Mouse (Mus musculus): Measurements from ENCODE around the gene Olfr237-ps1. TPM values are rescaled to one million over a fixed set of nuclear protein-coding genes. Genes with fewer than 3 reads are reported as not detected.
A peak's percentile ranks its signal among the peaks of the same experiment; 100 is the strongest.
"Not testable (repeated sequence)": the region's sequence is repeated elsewhere in the genome, so short reads cannot be mapped to it uniquely, and the experiment has no call there.

The Olfr237-ps1 gene
- polyA plus RNA-seq (2017; shearing (Covaris generic)): under 1 TPM in 1 of 3 experiments, not detected in 2; 0.17 TPM

- not testable (repeated sequence) for ATAC-seq
Observed at GRCm38 (mm10) chr6:43146267-43146666, at the start of gene Olfr237-ps1. Gene Olfr237-ps1 (plus strand): TSS chr6:43146567.

- ATAC-seq: not testable (repeated sequence)
Observed at GRCm38 (mm10) chr6:43106069-43106468, 40.3 kb upstream of the Olfr237-ps1 start, which contains the start of gene Olfr441. Gene Olfr441 (plus strand): TSS chr6:43106369.

GRCm38 (mm10) chr6:43159502-43159901 is 13.1 kb downstream of the Olfr237-ps1 start:
- no peak for ATAC-seq

- no peak for ATAC-seq
Observed at GRCm38 (mm10) chr6:43162982-43163381, 16.6 kb downstream of the Olfr237-ps1 start, which contains the start of gene Olfr437. Gene Olfr437 (plus strand): TSS chr6:43163282.

GRCm38 (mm10) chr6:43167246-43167645 is 20.9 kb downstream of the Olfr237-ps1 start:
- no peak for ATAC-seq

GRCm38 (mm10) chr6:43171840-43172239 is 25.5 kb downstream of the Olfr237-ps1 start, which contains the start of gene Olfr13:
Gene Olfr13 (plus strand): TSS chr6:43172140.
- ATAC-seq: no peak

GRCm38 (mm10) chr6:43178129-43178528 is 31.8 kb downstream of the Olfr237-ps1 start:
- ATAC-seq: no peak

- no peak for ATAC-seq
Observed at GRCm38 (mm10) chr6:43178584-43179501, 32.5 kb downstream of the Olfr237-ps1 start.

GRCm38 (mm10) chr6:43190986-43191385 is 44.6 kb downstream of the Olfr237-ps1 start:
- ATAC-seq: no peak

- no peak for ATAC-seq
Observed at GRCm38 (mm10) chr6:43196781-43197180, 50.4 kb downstream of the Olfr237-ps1 start, which contains the start of gene Olfr435. Gene Olfr435 (plus strand): TSS chr6:43197146.

GRCm38 (mm10) chr6:43198094-43198493 is 51.7 kb downstream of the Olfr237-ps1 start:
- peak; percentile 82 for ATAC-seq

GRCm38 (mm10) chr6:43202786-43203185 is 56.4 kb downstream of the Olfr237-ps1 start:
- ATAC-seq: no peak

GRCm38 (mm10) chr6:43205355-43205754 is 59.0 kb downstream of the Olfr237-ps1 start:
- ATAC-seq: no peak

Other genes with a start within 250 kb of the Olfr237-ps1 start
- not detected for gene Olfr447, start 237.7 kb upstream of the Olfr237-ps1 start, polyA plus RNA-seq (2017; shearing (Covaris generic))
- gene Olfr446, start 225.2 kb upstream of the Olfr237-ps1 start, polyA plus RNA-seq (2017; shearing (Covaris generic)): not detected
- not detected for gene Olfr444, start 197.5 kb upstream of the Olfr237-ps1 start, polyA plus RNA-seq (2017; shearing (Covaris generic))
- not detected for gene Olfr441, start 40.2 kb upstream of the Olfr237-ps1 start, polyA plus RNA-seq (2017; shearing (Covaris generic))
- not detected for gene Olfr437, start 16.7 kb downstream of the Olfr237-ps1 start, polyA plus RNA-seq (2017; shearing (Covaris generic))
- gene Olfr13, start 25.6 kb downstream of the Olfr237-ps1 start, polyA plus RNA-seq (2017; shearing (Covaris generic)): not detected
- gene Olfr435, start 50.6 kb downstream of the Olfr237-ps1 start, polyA plus RNA-seq (2017; shearing (Covaris generic)): not detected
- not detected for gene Olfr434, start 66.5 kb downstream of the Olfr237-ps1 start, polyA plus RNA-seq (2017; shearing (Covaris generic))
- not detected for gene Olfr47, start 85.0 kb downstream of the Olfr237-ps1 start, polyA plus RNA-seq (2017; shearing (Covaris generic))
- gene Arhgef5, start 119.0 kb downstream of the Olfr237-ps1 start, polyA plus RNA-seq (2017; shearing (Covaris generic)): 1 to 10 TPM; 2.9 to 4.2 (median 4.1) TPM
- not detected for gene Nobox, start 163.0 kb downstream of the Olfr237-ps1 start, polyA plus RNA-seq (2017; shearing (Covaris generic))